Mouse (Mus musculus) thymus, adult 2 months (tissue): ENCODE measurements around the gene Tmc6.

Experiments used
- CTCF ChIP-seq: fragments of 200-500 bp; IDR thresholded peaks from 2 replicates; pipeline ENCODE4 v1.5.1; 2012; ENCODE audit warnings: mild to moderate bottlenecking, control low read depth, low read length, moderate library complexity, borderline replicate concordance; ENCODE audit not compliant: control insufficient read depth, poor library complexity, insufficient read depth; ENCODE audit errors: extremely low read depth
- POLR2A ChIP-seq: fragments of 200-500 bp; IDR thresholded peaks from 2 replicates; pipeline ENCODE4 v1.6.1; 2012; ENCODE audit warnings: mild to moderate bottlenecking, low read length, control low read depth, moderate library complexity; ENCODE audit not compliant: control insufficient read depth, poor library complexity, insufficient read depth; ENCODE audit errors: extremely low read depth

DNA sequence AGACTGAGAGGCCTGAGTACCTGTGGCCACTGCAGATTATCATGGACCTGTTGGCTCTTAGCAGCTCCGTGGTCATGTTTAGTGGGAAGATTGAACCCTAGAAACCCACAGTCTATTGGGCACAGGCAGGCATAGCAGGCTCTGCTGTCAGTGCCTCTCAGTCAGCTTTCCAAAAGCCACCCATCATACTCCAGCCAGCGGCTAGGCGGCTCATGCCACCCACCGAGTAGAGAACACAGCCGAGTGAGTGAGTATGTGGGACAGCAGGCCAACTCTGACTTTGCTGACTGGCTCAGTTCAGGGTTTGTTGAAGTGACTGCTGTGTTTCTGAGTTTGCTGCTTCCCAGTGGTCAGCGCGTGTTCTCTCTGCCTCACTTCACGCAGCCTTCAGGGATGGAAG lies 39.8 kb downstream of the Tmc6 start:
- TF ChIP-seq POLR2A (no peak), CTCF (no peak)
